Mouse (Mus musculus) urinary bladder, postnatal 36 days (tissue): ENCODE results near the gene March1.

Experiments used
- DNase-seq, 2 experiments: peaks; one replicate each; pipeline ENCODE4 v3.0.0; 2022; ENCODE audit warnings: low spot score in 2 of 2, mixed read lengths in 1 of 2

The March1 gene

DNA sequence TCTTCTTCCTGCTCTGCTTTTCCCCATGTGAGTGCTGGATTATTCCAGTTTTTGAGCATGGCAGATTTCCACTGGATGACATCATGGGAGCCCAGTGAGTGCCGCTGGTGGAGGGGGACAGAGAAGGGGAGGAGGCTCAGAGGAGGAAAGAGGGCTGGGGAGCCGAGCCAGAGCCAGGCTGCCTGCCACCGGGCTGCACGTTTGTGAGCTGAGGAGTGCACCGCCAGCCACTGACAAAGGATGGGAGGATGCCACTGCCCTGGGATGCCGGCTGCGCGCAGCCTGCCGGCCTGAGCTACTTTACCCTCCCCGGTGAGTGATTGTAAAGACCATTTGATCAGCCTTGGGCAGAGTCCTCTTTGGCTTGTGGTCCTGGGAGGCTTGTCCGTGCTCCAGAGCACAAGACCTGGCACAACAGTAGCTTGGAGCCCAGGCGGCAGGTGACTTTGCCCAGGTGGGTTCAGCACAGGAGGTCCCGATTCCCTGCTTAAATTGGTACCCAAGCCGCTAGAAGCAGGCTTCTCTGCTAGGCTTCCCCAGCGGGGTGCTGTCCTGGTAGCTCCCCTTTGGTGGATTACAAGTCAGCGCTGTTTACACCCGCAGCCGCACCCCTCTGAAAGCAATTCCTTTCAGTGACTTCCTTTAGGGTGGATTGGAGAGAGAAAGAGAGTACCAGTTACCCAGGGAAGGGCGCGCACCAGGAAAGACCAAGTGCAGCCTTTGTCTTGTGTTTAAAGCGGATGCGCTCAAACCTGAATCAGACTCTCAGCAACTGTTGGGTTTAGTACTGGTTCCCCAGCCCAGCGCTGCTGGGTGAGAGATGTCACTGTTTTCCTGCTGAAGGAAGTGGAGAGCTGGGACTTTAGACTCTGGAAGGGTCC lies at the start of gene March1:
Gene March1 (plus strand): TSS at position 30 of the 881 bp plus-strand sequence.
- no peak for DNase-seq

DNA sequence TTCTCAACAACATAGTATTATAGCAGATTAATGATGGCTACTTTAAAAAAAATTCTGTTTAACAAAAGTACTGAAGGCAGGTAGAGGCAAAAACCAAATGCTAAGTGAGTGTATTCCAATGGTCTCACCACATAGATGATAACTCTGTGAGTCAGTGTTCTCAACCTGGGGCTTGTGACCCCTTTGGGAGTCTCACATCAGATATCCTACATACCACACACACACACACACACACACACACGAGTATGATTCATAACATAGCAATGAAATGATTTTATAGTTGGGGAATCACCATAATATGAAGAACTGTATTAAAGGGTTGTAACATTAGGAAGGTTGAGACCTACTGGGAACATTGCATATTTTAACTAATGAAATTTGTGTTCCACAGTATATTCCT lies 30.8 kb upstream of the March1 start:
- no peak for DNase-seq

DNA sequence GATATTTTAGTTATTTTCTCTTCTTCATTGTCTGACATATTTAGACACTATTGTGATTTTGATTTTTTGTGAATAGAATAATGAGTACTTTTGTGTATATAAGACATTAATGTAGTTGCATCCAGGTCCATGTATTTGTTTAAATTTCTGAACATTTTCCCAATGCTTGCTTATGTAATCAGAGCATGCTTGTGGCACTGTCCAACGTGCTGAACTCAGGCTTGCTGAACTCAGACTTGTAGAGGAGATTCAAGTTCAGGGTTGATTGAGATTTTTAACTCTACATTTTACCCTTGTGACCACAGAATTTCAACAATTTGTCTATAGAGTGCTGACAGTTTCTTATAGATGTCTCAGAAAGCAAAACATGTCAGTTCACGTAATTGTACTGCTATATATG lies 14.5 kb upstream of the March1 start:
- DNase-seq: no peak

DNA sequence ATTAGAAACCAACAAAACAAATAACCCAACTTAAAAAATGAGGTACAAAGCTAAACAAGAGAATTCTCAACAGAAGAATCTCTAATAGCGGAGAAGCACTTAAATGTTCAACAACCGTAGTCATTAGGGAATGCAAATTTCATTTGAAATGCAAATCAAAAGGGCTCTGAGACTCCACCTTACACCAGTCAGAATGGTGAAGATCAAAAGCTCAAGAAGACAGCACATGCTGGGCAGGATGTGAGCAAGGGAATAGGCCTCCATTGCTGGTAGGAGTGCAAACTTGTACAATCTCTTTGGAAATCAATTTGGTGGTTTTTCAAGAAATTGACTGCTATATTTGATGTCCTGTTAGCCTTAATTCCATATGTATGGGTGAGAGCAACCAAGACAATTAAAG lies 8.2 kb upstream of the March1 start:
- DNase-seq: no peak

DNA sequence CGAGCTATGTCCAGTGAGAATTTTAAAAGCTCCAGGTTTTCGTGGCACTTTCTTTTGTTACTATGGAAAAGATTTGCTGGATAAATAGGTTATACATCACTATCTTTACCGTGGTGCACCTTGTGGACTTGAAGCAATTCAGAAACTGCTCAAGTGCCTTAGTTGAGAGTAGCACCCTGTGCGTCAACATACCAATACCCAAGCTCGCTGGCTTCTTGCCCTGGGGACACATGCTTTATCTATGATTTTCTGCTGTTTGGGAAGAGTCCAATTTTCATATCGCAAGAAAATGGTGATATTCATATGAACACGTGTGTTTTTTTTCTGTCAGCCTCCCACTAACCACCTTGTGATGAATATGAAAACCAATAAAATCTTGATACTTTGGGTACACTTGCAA lies 1.3 kb downstream of the March1 start:
- no peak for DNase-seq

DNA sequence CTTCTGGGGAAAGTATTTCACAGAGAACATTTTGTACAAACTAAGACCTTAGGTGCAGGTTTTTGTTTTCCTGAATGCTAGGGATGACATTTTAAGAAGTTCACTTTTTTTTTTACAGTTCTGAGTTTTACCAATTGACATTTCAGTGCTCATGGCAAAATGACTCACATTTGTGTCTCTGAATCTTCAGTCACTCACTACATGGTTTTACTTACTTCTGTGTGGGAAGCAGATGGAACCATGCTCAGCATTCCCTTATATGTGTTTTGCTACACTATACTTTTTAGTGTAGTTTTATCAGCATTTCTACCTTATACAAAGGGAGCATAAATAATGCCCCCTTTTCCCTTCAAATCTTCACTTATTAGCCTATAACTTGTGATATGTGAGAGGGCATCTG lies 27.2 kb downstream of the March1 start:
- no peak for DNase-seq

DNA sequence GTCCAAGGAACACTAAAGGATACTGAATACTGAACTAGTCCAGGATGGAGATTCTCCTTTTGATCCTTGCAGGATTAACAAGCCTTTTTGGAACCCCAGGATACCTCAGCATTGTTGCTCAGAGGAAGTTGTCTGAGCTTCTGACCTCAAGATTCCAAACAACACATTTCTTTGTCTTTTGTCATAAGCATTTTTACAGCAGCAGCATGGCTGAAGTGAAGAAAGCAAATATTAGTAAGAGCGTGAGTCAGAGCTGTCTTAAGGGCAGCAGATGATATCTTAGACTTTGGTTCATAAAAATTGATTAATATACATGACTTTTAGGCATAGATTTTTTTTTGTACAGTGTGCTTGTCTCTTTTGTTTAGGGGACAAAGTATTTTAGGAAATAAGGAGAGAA lies 27.8 kb downstream of the March1 start:
- no peak for DNase-seq

DNA sequence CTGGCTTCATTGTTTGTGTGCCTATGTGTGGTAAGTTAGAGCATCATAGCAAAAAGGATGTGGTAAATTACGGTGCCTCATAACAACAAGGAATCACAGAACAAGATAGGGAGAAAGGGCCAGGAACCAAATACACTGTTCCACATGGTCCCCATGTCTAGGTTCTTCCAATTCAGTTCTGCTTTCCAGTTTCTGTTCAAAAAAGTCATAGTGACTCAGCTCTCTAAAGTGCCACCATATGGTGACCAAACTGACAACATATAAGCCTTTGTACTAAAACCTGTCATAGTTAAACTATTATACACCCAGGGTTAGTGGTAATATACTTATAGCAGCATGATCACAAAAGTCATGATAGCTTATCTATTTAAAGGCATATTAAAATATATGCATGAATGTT lies 28.2 kb downstream of the March1 start:
- DNase-seq: no peak

DNA sequence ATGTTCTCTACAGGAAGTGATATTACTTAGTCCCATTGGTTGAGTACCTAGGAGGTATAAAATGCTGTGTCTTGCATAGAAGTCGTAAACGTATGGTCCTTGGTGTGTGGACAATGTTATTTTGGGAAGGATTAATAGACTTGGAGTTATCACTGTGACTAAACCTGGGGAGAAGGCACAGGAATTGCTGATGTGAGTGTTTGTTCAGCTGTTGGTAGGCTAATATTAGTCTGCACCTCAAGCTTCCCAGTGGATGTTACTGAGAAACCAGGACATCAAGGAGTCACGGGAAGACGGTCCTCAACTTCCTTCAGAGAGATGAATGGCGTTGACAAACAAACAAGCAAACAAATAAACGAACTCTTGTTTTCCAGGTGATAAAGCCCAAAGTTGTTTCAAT lies 38.2 kb downstream of the March1 start:
- DNase-seq: no peak

DNA sequence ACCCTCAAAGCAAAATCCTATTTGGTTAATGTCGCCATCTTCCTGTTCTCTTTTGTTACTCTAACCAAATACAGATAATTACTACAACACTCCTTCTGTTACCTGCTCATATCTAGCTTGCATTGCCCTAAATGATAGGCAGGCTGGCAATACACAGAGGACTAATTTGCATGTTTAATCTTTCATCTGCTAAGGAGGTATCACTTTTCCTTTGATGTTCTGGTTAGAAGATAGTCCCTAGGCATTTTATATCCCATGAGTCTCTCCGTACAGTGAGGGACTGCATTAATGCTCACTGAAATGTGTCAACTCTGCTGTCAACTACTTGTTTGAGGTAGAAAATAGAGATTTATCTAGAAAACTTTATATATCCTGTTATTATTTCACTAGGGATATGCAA lies 44.2 kb downstream of the March1 start:
- no peak for DNase-seq

DNA sequence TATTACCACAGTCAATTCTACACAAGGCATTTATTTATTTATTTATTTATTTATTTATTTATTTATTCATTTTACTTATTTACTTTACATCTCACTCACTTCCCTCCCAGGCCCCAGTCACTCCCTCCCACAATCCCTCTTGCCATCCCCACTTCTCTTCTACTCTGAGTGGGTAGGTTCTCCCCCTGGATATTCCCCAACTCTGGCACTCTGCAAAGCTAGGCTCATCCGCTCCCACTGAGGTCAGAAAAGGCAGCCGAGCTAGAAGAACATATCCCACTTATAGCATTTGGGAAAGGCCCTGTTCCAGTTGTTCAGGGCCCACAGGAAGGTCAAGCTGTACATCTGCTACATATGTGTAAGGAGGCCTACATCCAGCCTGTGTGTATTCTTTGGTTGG lies 48.1 kb downstream of the March1 start:
- DNase-seq: no peak

DNA sequence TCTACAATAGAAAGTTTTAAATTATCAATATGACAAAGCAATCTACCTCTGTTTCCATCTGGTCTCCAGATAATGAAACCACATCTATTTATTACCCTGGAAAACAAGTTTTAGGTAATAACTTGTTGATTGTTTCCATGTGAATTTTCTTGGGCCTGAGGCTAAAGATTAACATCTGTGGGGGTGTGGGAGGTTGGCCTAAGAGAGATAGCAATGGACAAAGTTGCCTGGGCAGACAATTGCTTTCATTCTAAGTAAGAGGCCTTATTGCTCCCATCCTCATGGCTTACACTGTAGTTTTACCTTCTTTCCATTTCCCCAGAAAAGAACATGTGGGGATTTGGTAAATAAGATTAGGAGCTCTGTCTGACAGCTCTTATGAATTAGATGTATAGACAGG lies 125.4 kb downstream of the March1 start:
- no peak for DNase-seq

DNA sequence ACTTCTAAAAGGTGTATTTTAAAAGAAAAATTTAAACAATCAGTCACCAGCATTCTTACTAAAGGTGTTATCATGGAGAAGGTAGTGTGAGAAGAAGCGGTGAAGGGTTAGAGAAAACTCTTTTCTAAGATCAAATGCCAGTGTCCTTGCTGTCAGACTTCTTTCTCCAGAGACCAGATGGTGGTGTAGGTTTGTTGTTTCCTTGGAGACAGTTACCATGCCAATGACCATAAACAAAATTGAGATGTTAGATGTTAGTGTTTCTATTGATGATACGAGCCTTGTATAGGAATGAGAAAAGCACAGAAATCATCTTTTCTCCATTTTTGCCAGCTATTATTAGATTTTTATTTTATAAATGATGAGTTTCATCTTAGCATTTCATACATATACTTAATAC lies 158.1 kb downstream of the March1 start:
- no peak for DNase-seq

DNA sequence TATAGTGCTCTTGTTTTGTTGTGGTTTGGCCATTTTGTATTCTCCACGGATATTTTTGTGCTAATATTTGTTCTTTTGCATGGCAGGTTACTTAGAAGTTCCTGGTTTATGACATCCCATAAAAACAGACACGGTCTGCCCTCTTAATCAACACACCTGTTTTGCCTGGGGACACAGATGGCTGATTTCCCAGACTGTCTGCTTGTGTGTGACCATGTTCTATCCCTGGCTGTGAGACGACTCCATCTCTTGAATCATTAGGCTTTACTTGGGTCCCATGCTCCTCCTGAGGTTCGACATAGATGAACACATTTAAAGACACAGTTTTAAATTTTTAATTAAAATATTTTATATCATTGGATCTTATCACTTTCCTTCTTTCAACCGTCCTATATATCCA lies 163.5 kb downstream of the March1 start:
- no peak for DNase-seq

DNA sequence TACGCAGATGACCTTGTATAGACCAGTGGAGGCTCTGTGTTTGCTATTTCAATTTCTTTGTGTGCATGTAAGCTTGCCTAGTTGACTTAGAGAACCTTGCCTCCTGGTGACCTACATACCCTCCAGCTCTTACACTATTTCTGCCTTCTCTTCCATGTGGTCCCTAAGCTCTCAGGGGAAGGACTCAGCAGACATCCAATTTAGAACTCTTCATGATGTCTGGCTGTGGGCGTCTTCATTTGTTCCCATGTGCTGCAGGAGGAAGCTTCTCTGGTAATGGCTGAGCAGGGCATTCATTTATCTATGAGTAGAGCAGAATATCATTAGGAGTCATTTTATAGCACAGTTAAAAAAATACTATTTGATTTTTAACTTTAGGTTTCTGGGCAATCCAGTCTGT lies 195.3 kb downstream of the March1 start:
- DNase-seq: no peak

DNA sequence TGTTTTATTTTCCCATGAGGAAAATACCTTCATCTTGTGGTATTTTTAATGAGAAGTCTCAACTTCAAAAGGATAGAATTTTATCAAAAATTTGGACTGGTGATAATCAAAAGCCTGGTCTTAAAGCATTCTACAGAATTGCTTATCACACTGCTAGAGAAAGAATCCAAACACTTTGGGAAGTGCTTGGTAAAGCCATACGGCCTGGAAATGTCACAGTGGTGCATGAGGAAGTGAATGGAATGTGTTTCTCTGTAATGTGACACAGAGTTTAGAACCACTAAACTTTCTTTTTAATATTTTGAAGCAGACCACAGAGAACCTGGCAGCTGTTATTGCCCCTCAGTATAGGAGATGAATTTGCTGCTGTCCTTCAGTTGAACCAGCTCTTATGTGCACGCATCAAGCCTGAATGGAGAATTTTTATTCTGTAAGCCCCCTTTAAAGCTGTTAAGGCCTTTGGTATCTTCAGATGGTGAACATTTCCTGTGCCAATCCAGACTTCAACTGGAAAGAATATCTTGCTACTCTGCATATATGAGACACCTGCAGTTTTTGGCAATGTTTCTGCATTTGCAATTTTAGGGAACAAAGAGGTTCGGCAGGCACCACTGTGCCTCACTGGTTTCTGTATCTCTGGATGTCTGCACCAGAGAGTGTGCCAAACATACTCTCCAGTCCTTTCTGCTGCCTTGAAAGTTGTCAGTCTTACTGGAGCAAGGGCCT lies 304.8 kb downstream of the March1 start:
- no peak for DNase-seq

DNA sequence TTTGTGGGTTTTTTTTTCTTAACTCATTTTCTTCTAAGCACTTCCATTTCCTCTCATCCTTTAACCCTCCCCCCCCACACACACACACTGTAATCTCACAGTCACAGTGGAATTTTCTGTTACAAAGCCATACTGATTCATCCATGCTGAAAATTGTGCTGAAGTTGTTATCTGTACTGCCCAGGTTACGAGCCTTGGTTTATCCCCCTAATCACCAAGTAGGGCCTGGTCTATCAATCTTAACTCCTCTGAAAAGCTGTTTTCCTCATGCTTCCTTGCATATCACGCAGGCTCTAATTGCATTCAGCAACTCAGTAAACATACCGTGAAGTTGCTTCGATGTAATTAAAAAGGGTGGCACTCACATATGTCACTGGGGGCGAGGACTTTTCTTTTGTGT lies 339.2 kb downstream of the March1 start:
- no peak for DNase-seq

DNA sequence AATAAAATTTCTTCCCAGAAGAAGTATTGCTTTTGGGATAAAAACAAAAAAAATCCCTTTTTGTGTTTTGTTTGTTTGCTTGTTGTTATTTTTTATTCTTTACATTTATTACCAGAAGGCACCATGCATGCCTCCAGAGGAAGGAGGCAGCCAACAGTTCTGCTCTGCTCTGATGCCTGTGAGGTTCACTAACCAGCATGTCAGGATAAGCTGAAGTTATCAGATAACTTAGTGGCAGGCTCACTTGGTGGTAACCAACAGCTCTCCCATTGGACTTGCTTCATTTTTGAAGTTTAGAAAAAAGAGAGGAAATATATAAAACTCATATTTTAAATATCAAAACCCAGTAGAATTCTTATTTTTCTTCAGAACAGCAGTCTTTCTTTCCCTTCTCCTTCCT lies 339.8 kb downstream of the March1 start:
- DNase-seq: no peak

DNA sequence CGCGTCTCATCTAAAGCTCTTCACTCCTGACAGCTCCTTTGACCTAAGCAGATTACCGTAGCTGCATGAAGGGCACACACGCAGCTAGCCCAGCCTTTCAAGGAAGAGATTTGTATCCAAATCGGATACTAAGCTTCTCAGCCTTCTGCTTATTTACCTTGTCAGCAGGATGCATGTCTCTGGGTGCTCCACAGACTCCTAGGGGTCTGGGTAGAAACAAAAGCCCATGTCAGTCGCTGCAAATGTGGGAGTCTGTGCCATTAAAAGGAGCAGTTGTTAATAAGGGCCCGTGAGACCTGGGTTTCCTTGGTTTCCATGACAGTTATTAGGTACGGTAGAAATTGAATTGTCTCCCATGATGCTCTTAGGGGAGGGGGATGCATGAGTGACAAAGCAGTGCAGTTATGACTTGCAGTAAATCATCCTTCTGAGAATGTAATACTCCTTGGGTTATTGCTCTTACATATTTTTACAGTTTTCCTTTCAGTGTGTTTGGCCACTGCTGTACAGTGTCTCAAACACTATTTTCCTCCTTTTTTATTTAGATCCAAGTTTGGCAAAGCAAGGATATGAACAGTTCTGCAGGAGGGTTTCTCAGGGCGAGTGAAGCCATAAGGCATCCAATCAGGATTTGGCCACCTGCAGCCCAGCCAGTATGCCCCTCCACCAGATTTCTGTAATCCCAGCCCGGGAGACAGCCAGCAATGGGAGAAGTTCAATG lies 349.0 kb downstream of the March1 start:
- no peak for DNase-seq

DNA sequence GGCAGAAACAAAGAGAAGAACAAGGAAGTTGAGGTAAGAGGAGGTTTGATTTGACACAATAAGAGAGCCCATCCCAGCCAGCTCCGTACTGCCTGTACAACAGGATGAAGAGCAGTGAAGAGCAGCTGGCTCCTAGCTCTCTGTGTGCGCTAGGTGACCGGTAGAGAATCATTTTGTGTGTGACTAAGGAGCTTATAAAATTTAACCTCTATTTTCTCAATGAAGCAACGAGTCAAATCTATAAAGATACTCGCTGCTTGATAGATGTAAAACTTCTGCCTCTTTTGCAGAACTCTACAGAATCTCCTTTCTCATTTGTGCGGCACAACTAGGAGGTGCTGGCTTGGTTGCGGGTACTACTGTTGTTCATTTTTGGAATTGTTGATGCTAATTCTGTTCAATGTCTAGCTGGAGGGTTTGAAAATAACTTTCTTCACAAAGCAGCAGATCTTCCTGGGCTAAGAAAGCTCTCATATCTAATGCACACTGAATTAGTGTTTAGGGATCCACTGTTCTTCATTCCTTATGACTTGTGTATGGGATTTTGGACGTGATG lies 349.6 kb downstream of the March1 start:
- DNase-seq: no peak

DNA sequence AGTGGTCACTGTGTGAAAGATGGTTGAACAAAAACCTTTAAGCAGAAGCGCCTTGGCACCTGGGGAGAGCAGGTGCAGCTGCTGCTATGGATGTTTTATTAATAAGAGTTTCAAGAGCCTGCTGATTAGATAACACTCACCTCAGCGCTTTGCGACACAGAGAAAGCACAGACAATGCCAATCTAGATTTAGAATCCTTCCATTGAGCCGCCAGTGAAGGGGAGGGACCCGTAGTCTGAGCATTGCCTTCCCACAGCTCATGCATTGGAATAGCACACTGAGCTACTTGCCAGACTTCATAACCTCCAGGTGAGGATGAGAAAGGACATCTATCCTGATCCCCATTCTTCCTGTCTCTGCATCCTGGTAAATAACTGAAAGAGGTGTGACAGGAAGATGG lies 359.2 kb downstream of the March1 start:
- DNase-seq: no peak

DNA sequence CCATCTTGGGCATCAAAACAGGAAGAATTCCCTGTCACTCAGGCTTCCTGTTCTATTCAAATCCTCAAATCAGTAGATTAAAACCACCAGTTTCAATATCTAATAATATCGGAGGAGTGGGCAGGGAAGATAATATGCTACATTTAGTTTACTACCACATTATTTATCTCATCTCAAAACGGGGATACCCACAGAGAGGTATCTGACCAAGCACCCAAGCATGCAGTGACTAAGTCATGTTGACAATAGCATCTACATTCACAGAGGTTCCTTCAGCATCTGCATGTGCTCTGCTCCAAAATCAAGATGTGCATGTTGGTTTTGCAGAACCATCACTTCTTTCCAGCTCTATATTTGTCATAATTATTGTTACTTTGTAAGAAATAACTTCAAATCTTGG lies 364.3 kb downstream of the March1 start:
- no peak for DNase-seq
